Mouse (Mus musculus) heart, embryonic 16.5 days (tissue): ENCODE measurements at regions not wholly inside any gene's neighbourhood (a gene's known extent, or its start where the extent isn't known, plus 50 kb on each side); places are given as distances from the start of the nearest gene placed in this dataset.
A peak's percentile ranks its signal among the peaks of the same experiment; 100 is the strongest.
"Not testable (repeated sequence)": the region's sequence is repeated elsewhere in the genome, so short reads cannot be mapped to it uniquely, and the experiment has no call there.

Source experiments
- ATAC-seq: fragments of 200-750 bp; cut with Nextera tagmentation; replicated peaks from 2 replicates; pipeline ENCODE4 v1.8.0; 2017; ENCODE audit warnings: moderate number of reproducible peaks; ENCODE audit not compliant: insufficient read depth, low FRiP score; ENCODE audit errors: extremely low read depth
- H3K27ac ChIP-seq: fragments of 300-500 bp; sonication (generic); 2 replicates; pipeline ENCODE4 v1.5.1; 2014; ENCODE audit warnings: mild to moderate bottlenecking, low read length, control low read depth, moderate library complexity
- H3K27me3 ChIP-seq: fragments of 300-500 bp; sonication (generic); 2 replicates; pipeline ENCODE4 v1.6.1; 2014; ENCODE audit warnings: low read length, mixed read lengths; ENCODE audit not compliant: control insufficient read depth, insufficient read depth
- H3K36me3 ChIP-seq: fragments of 300-500 bp; sonication (generic); 2 replicates; pipeline ENCODE4 v1.6.1; 2014; ENCODE audit not compliant: control insufficient read depth, insufficient read depth
- H3K4me1 ChIP-seq: fragments of 300-500 bp; sonication (generic); 2 replicates; pipeline ENCODE4 v1.6.1; 2014; ENCODE audit warnings: low read length, mixed read lengths; ENCODE audit not compliant: control insufficient read depth, insufficient read depth
- H3K4me2 ChIP-seq: fragments of 300-500 bp; sonication (generic); 2 replicates; pipeline ENCODE4 v1.6.1; 2014; ENCODE audit warnings: low read depth, mild to moderate bottlenecking, control low read depth, low read length
- H3K4me3 ChIP-seq: fragments of 300-500 bp; sonication (generic); 2 replicates; pipeline ENCODE4 v1.5.1; 2014; ENCODE audit warnings: mild to moderate bottlenecking, control low read depth, low read length
- H3K9ac ChIP-seq: fragments of 300-500 bp; sonication (generic); 2 replicates; pipeline ENCODE4 v1.6.1; 2014; ENCODE audit warnings: low read length, control low read depth
- H3K9me3 ChIP-seq: fragments of 300-500 bp; sonication (generic); replicated peaks from 2 replicates; pipeline ENCODE4 v1.6.1; 2016; ENCODE audit warnings: low read length; ENCODE audit not compliant: control insufficient read depth
- WGBS: fragments of 180-500 bp; shearing (Covaris S2); extraction: QIAGEN DNeasy Blood & Tissue Kit; methylation state at CpG from one replicate; pipeline ENCODE4 v1.1.7; 2014; 5-methylcytosine and 5-hydroxymethylcytosine counted together

DNA sequence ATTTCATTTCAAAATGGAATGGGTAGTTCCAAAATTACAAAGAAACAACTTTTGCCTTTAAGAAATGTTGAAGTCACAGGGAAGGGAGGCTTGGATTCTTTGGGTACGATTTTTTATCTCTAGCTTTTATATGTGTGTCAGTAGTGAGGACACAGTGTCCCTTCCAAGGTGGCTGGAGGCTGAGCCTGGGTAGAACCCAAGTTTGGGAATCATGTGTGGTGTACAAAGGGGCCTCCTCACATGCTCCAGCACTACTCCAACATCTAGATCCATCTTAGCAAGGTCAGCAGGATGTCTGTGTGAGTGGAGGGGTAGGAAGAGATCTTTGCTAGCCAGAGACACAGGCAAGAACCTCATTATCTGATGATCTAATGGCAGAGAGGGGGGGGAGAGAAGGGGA is 134.5 kb upstream of the Tas2r119 start:
- Histone ChIP-seq H3K4me3 (no peak overlapping the region), H3K9ac (no peak overlapping the region), H3K4me1 (0 out of 2 replicates have a peak, but pooled peaks cover 3% of the 10 kb centered on the region), H3K27me3 (no peaks in the 10 kb centered on the region), H3K36me3 (no peaks in the 10 kb centered on the region), H3K9me3 (no peaks in the 10 kb centered on the region), H3K27ac (no peak overlapping the region), H3K4me2 (no peak overlapping the region)
- 37% methylated on average over 1 of the region's 1 CpGs for WGBS
- no peak; the same call in 1 of the 2 replicates for ATAC-seq

DNA sequence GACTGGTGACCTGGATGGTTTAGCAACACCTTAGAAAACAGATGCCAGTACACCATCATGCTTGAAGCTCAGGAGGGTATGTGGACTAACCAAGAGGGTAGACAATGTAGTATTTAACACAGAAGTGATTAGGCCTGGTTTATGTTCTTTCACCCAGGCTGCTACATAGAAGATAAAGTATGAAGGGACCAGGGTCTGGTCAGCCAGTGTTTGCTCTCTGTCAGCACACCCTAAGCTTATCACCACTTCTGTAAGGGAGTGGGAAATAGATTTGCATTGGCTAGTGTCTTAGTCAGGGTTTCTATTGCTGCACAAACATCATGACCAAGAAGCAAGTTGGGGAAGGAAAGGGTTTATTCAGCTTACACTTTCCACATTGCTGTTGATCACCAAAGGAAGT is 133.9 kb upstream of the Tas2r119 start:
- no peak for ATAC-seq
- H3K36me3 ChIP-seq = no peaks in the 10 kb centered on the region
- no peaks in the 10 kb centered on the region for H3K27me3 ChIP-seq
- no peak overlapping the region for H3K4me2 ChIP-seq
- no peak overlapping the region for H3K9ac ChIP-seq
- H3K4me1 ChIP-seq = 0 out of 2 replicates have a peak, but pooled peaks cover 3% of the 10 kb centered on the region
- H3K9me3 ChIP-seq = no peaks in the 10 kb centered on the region
- no peak overlapping the region for H3K4me3 ChIP-seq
- no peak overlapping the region for H3K27ac ChIP-seq

GRCm38 (mm10) chr15:32043670-32044069 is 133.4 kb upstream of the Tas2r119 start:
- not testable (repeated sequence) for H3K4me2 ChIP-seq, H3K36me3 ChIP-seq, H3K4me1 ChIP-seq, H3K27me3 ChIP-seq, H3K9ac ChIP-seq, H3K4me3 ChIP-seq, ATAC-seq, H3K27ac ChIP-seq, H3K9me3 ChIP-seq
- 96% methylated on average over 1 of the region's 1 CpGs for WGBS

GRCm38 (mm10) chr15:32048836-32049235 is 128.3 kb upstream of the Tas2r119 start:
- H3K4me3 ChIP-seq = no peak overlapping the region
- no peaks in the 10 kb centered on the region for H3K9me3 ChIP-seq

GRCm38 (mm10) chr15:32061573-32061972 is 115.5 kb upstream of the Tas2r119 start:
- Histone ChIP-seq H3K9me3 (no peaks in the 10 kb centered on the region), H3K9ac (no peak overlapping the region), H3K27me3 (no peaks in the 10 kb centered on the region), H3K36me3 (no peaks in the 10 kb centered on the region), H3K4me1 (no peaks in the 10 kb centered on the region), H3K4me2 (no peak overlapping the region), H3K4me3 (no peak overlapping the region), H3K27ac (no peak overlapping the region)
- ATAC-seq = no peak
- 58% methylated on average over 4 of the region's 4 CpGs for WGBS

More at GRCm38 (mm10) chr15:32048836-32049235, 128.3 kb upstream of the Tas2r119 start:
- WGBS = 62% methylated on average over 5 of the region's 5 CpGs
- ATAC-seq = no peak
- Histone ChIP-seq H3K36me3 (no peaks in the 10 kb centered on the region), H3K27me3 (no peaks in the 10 kb centered on the region), H3K4me1 (no peaks in the 10 kb centered on the region), H3K9ac (no peak overlapping the region), H3K27ac (no peak overlapping the region), H3K4me2 (no peak overlapping the region)

DNA sequence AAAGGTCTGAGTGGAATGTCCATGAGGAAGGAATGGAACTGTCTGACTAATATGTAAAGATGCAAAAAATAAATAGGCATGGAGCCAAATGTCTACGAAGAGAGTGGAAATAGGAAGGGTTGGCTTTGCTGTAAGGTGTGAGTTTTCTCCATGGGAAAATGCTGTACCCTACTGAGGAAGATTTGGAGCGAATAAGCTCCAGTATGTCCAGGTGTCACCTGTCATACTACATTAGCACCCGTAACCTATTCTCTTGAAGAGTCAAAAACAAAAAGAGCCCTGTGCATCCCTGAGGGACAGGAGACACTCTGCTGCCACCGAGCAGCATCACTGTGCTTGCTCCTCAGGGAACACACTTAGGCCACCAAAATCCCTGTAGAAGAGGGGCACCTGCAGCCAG is 95.0 kb upstream of the Tas2r119 start:
- Histone ChIP-seq H3K4me2 (no peak overlapping the region), H3K9ac (no peak overlapping the region), H3K36me3 (no peaks in the 10 kb centered on the region), H3K4me3 (no peak overlapping the region), H3K4me1 (no peaks in the 10 kb centered on the region), H3K27ac (no peak overlapping the region), H3K27me3 (no peaks in the 10 kb centered on the region), H3K9me3 (no peaks in the 10 kb centered on the region)
- ATAC-seq = no peak
- WGBS = 68% methylated on average over 4 of the region's 4 CpGs

DNA sequence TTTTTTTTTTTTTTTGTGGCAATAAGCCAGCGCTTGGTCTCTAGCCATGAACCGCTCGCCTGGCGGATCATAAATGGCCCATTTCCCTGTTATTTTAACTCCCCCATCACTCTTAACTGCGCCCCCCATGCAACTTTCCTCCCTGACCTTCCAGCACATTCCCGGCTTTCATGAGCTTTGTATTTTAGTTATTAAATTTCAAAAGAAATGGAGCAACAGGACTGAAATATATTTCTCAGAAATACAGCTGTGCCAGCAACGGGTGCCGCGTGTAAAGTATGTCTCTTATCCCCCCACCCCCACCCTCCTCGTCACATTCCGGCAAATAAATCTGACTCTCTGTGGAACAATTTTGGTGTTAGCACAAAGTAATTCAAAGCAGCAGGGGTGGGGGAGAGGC is 83.2 kb upstream of the Tas2r119 start:
- H3K9me3 ChIP-seq = no peaks in the 10 kb centered on the region
- no peak overlapping the region for H3K27ac ChIP-seq
- 0 out of 2 replicates have a peak overlapping the region, but pooled peaks have one; percentile 10 for H3K4me2 ChIP-seq
- H3K4me3 ChIP-seq = no peak overlapping the region
- H3K27me3 ChIP-seq = no peaks in the 10 kb centered on the region
- no peak overlapping the region for H3K9ac ChIP-seq
- H3K4me1 ChIP-seq = no peaks in the 10 kb centered on the region
- H3K36me3 ChIP-seq = no peaks in the 10 kb centered on the region
- 66% methylated on average over 11 of the region's 11 CpGs for WGBS
- no peak for ATAC-seq

GRCm38 (mm10) chr15:32095554-32095953 is 81.5 kb upstream of the Tas2r119 start:
- 65% methylated on average over 1 of the region's 1 CpGs for WGBS
- no peaks in the 10 kb centered on the region for H3K9me3 ChIP-seq
- no peak overlapping the region for H3K4me2 ChIP-seq
- H3K9ac ChIP-seq = no peak overlapping the region
- ATAC-seq = no peak
- H3K27ac ChIP-seq = no peak overlapping the region
- H3K4me3 ChIP-seq = no peak overlapping the region
- no peaks in the 10 kb centered on the region for H3K4me1 ChIP-seq
- no peaks in the 10 kb centered on the region for H3K27me3 ChIP-seq
- H3K36me3 ChIP-seq = no peaks in the 10 kb centered on the region

DNA sequence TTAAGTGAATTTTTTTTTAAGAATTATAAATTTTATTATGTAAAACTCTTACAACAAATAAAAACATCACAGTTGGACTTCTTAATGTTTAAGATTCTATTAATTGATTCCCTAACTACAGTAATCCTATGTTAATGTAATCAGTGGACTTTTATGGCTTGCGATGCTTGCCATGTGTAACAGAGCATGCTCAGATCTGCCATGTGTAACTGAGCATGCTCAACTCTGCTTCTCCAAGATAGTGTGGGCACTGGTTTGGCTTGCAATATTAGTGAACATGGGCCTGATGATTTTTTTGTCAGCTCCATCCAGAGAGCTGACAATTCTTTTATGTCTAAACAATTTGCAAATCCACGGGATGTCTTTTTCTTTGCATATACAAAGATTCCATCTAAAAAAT is 66.4 kb upstream of the Tas2r119 start:
- no peak for ATAC-seq
- 90% methylated on average over 2 of the region's 2 CpGs for WGBS
- Histone ChIP-seq H3K9me3 (no peaks in the 10 kb centered on the region), H3K9ac (no peak overlapping the region), H3K36me3 (no peaks in the 10 kb centered on the region), H3K4me1 (no peaks in the 10 kb centered on the region), H3K4me3 (no peak overlapping the region), H3K27ac (no peak overlapping the region), H3K4me2 (no peak overlapping the region), H3K27me3 (no peaks in the 10 kb centered on the region)
